Mouse (Mus musculus): Measurements from ENCODE around the gene Ptch1.

Gene Ptch1

DNA sequence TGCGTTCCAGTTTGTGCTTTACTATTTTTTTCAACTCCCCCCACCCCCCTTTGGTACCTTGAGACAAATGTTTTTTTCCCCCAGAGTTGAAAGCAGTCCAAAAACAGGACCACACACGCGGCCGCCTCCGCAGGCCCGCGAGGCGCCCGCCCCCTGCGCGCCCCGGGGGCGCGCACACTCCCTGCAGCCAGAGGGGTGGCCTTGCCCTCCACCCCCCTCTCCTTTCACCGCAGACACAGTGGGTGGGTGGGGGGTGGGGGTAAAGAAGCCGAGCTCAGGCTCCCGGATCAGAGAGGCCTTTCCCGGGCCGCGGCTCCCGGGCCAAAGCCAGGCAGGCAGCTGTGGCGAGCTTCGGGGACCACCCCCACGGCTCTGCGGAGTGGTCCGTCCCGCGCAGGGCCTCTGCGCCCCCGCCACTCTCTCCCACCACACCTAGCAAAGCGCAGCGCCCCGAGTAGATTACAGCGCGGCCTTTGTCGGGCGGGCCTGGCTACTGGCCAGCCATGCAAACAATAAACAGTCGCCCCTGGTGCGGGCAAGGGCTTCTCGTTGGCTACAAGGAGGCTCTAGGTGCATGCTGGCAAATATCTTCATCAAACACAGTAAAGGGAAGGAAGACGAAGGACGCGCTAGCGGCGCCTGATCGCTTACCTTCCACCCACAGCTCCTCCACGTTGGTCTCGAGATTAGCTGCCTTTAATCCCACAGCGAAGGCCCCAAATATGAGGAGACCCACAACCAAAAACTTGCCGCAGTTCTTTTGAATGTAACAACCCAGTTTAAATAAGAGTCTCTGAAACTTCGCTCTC is 10.2 kb downstream of the Ptch1 start:
- peak; percentile 57 to 58 for DNase-seq

DNA sequence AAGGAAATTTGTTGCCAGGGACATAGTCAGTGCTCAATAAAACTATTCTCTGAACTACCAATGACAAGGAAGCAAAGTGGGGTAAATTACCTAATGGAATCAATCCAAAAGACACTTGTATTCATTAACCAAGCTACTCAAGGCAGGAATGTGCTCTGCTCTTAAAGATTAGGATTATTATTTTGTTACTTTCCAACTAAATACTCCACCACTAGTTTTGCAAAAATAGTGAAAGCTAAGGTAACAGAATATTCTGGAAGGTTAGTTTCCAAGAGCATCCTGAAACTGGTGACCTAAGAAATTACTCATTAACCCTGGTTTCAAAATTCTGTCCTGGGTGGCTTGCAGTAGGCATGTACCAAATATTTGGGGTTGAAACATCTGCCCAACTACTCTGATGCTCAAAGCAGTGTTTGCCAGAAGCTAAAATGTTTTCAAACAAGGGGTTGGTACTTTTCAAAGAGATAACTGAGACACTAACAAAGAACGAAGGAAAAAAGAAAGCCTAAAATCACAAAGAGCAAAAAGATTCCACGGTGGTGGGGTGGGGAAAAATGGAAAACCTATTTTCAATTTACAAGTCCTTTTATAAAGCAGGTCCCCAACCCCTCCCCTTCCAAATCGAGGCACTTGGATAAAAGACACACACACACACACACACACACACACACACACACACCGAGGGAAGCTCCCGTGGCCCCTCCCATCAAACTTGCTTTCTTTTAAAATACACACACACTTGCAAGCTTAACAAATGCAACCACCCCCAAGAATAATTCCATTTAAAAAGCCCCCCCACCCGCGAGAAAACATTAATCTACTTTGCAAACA is 11.0 kb downstream of the Ptch1 start:
- peak in 1 of 2 experiments; percentile 46 for DNase-seq

DNA sequence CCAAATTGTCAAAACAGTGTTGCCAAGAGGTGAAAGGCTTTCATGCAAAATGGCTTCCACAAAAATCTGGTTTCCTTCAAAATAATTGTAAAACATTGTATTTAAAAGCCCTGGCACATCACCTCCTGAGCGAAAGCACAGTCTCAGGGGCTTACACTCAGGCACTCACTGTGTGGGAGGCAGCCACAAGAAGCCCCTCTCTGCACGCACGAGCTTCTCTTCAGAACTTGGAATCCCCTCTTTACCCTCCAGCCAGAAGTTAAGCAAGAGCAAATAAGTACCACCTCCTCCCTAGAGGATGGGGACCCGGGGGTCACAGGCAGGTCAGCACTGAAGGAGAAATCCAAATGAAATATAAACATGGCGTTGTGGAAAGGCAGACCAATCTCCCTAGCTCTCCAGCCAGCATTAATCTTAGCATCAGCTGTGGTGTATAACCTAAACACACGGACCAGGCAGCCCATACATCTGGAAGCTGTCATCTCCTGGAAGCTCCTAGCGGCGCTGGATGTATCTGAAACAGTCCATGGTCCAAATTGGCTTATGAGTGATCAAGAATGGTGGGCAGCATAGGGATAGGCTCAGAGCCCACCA is 15.0 kb downstream of the Ptch1 start:
- DNase-seq = no peak

DNA sequence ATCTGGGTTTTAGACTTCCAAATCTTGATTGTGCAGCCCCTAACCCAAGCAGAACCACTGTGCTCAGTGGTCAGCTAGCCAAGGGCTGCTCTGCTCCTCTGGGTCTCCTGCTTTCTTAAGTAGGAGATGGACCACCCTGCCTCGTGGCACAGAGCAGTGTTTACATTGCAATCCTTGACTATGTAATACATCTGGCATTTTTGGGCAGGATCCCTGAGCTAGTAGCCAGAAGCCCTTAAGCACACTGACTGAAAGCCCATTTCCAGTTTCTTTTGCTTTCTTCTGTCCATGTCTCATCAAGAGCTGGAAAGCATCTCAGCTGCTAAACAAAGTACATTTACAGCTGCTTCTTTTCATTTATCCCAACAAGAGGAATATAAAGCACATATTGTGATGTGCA is 17.0 kb downstream of the Ptch1 start:
- DNase-seq = no peak

DNA sequence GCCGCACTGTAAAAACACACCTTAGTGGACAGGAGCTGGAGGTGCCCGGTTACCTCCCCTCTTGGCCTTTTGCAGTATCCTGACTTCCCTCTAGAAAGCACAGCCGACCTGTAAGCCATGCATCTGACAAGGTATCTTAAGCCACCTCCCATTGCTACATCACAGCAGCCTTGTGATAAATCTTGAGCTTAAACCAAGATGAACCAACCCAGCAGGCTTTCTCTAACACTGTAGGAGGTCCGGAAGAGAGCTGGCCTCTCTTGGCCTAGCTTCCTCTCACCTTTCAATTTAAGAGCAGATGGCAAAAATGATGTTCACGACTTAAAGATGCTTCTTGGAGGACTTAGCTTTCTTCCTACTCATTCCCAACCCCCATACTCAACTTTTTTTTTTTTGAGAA is 17.5 kb downstream of the Ptch1 start:
- no peak for DNase-seq

DNA sequence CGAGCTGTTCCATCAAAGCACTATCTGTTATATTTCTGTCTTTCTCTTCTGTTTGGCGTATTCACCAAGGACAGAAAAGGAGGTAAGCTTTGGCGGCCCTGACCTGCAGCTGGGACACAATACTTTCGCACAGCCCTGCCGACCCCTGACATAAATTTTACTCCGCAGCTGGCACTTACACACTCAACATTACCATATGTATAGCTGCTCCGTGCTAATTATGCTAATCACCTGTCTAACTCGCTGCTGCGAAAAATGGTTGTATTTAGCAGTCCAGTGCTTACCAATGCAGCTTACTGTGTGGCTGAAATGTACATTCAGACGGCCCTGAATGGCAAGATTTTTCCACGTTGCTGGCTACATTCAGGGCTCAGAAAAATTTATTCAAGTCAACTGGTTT is 18.8 kb downstream of the Ptch1 start:
- no peak for DNase-seq

DNA sequence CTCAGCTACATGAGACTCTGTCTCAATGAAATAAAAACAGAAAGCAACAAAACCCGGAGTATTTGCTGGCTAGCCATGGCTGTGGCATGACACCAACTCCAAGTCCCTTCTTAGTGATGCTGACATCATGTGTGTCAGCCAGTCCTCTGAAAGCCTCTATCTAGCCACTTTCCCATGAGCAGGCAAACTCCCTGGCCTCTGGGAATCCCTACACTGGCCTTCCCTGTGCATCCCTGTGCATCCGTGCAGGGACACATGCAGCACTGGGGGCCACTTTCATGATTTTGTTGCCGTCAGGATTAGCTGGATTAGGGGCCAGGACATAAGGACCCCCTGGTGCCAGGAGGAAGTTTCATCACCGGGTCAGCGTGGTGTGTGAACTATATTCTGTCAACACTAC is 20.0 kb downstream of the Ptch1 start:
- no peak for DNase-seq

DNA sequence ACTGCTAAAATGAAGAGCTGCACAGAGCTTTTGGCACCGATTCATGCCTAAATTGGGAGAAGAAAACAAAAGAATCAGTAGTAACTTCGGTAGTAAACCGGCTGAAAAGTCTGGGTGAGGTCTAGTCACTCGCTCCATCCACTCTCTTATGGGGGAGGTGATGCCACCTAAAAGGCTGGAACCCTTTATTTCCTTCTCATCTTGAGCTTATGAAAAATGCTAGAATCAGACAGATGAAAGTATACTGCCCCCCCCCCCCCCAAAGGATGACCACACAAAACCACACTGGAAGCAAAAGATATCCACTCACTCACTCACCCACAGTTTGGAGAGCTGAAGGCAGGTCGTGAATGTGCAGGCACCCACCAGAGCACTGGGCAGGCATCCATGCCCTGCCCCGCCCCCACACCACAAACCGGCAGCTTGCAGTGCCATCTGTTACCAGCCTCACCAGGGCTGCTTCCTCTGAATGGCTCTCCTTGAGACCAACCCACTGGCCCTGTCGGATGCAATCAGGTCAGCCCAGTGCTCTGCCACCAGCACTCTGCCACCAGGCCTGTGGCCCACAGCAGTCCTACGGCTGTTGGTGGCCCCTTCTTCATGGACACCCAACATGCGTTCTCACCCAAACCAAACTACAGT is 21.0 kb downstream of the Ptch1 start:
- DNase-seq = no peak

DNA sequence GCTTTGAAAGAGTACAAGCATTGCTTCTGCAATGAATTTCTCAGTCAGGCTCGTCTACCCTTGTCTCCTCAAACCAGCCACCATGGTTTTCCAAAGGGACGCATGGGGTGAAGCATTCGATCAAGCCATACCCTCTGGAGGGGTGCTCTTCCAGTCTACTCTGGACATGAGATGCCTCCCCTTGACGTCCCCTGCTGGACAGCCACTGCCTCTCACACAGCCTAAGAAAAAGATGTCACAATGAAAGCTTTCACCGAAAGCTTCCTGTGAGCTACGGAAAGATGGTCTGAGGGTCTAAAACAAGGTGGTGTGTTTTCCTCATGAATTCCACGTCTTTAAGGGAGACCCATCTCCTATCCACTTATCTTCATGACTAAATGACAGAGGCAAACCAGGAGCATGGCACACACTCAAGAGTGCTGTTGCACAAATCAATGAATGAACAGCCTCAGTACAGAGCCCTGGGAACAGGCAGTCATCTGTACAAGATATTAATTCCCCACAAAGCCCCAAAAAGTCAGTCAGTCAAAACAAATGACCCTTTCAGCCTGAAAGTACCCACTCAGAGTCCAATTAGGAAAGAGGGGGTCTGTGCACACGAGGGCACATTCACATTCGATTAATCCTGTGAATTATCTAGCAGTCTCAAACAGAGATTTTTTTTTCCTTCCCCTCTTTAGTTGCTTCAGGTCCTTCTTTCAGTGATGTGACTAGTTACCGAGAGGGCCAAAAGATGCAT is 21.7 kb downstream of the Ptch1 start:
- no peak for DNase-seq

DNA sequence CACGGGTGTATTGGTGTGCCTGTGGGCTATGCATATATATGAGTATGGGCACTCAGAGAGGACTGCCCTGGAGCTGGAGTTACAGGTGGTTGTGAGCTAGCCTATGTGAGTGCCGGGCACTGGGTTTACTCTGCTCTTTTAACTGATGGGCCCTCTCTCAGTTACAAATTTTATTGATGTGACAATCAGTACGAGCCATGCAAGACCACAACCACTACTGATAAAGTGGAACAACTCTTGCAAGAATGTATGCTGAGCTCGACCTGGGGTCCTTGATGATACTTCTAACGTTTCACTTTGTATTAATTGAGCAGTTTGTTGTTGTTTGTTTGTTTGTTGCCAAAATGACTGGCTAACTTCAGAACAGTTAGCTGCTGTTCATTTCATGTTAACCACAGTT is 23.0 kb downstream of the Ptch1 start:
- DNase-seq = no peak

DNA sequence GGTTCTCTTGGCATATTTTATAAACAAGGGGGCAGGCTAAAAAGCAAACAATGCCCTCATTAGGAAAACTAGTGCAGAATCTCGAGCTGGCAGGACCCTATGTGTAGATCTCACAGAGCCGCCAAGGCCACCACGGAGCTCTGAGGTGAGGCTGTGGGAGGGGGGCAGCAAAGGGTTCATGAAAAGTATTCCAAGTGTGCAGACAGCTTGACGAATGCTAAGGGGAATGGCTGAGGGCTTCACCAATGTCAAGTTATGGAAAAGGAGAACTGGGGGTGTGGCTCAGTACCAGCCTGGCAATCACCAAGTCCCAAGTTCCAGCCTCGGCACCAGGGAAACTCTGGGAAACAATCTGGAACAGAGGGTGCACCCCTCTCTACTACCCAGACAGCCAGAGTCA is 24.2 kb downstream of the Ptch1 start:
- DNase-seq = no peak

DNA sequence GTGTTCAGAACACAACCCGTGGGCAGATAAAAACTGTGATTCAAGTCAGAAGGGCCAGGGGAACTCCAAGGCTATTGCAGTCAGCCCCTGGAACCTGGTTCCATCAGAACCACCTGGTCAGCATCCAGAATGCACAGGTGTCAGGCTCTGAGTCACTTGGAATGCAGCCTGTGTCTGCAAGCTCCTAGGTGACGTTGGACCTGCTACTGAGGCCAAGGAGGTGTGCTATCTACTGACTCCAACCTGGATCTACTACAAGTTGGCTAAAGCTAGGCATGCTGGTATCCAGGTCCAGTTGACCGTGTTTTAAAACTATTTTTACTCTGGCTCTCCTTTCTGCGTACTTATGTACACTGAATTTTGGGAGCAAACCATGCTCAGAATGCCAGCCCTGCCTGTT is 24.8 kb downstream of the Ptch1 start:
- DNase-seq = no peak

DNA sequence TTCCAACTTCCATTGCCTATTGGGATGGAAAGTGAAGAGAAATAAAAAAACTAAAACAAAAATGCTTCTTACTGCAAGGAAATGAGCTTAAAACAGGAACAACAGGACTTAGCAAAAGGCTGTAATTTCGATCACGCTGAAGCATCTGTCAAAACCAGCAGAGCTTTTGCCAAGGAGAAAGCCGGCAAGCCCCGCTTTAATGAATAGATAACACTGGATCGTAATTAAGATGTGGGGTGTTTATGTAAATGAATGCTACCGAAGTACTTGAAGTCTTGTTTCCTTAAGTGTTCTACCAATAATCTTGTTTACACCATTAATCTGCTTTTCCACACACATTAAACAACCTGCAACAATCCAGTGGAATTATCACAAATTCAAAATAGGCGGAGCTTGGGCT is 28.1 kb downstream of the Ptch1 start:
- no peak for DNase-seq

DNA sequence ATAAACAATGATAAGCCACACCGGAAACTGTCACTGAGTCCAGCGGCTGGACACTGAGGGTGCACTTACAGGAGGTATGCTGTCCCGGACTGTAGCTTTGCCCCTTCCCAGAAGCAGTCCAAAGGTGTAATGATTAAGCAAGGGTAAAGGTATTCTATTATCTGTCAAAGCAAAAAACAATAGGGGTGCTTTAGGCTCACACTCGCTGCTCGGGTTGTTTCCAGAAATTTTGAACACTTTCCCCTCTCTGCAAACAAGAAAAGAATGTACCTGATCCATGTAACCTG is 28.5 kb downstream of the Ptch1 start:
- no peak for DNase-seq

DNA sequence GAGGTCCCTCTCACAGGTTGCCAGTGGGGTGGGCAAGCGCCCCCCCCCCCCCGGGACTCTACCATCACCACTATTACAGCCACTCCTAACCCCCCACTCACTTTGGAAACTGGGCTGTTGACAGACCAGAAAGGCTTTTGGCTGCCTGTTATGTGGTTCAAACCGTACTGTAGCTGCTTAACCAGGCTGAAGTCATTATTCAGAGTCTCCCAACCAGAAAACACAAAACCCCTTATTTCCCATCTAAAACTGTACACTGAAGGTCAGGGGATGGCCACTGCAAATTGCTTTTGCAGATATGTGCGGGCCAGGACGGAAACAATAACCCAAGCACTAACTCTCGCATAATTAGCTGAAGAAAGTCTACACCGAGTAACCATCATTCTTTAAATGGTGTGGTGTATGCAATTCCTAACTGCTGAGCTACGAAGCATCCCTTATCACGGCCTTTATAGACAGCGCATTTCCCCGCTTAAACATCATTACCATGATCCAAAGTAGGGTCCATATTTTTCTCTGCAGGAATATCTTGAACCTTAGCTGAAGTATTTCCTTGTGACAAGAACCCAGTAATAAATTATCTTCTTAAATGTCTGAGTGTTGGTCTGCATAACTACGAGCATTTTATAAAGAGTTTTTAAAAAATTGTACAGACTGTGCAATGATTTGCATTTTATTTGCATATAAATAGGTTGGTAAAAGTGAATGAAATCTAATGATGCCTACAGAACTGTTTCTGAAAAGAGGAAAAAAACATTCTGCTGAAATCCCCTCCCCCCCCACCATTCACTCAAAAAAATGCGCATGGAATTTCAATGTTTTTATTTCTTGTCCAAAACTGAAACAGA is 29.1 kb downstream of the Ptch1 start:
- no peak for DNase-seq

DNA sequence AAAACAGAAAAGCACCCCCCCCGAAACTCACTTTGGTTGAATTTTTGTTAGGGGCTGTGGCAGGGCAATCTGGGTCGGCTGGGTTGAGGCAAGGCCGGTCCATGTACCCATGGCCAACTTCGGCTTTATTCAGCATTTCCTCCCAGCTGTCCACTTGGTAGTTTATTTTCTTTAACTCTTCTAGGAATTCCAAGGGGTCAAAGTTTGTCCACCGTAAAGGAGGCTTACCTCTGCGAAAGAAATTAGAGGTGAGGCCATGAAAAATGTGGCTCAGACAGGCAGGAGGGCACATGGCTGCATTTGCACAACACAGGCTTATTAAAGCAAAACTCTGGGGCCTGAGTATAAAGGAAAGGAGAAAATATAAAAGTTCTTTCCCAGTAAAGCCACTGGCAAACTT is 29.9 kb downstream of the Ptch1 start:
- DNase-seq = peak; percentile 21 to 54

DNA sequence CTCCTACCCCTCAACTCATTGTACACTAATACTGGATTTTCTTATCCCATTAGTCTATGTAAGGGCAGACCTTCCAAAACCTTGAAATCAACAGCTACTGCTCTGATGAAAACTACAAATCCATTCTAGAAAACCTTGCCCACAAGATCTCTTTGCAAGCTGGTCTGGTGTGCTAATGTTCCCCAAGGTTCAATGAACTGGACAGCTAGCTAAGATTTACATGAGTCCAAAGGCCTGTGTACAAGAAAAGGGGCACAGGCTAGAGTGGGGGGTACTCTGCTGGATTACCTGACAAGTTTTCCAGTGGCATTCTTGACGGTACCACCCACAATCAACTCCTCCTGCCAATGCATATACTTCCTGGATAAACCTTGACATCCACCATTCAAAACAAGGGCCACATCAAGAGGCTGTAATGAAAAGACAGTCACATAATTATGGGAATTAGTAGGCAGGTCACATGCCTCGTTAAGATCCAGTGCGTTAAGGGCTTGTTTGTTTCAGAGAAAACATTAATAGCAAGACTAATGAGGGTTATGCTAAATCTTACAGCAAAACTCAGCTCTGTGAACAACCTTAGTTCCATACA is 30.5 kb downstream of the Ptch1 start:
- no peak for DNase-seq

DNA sequence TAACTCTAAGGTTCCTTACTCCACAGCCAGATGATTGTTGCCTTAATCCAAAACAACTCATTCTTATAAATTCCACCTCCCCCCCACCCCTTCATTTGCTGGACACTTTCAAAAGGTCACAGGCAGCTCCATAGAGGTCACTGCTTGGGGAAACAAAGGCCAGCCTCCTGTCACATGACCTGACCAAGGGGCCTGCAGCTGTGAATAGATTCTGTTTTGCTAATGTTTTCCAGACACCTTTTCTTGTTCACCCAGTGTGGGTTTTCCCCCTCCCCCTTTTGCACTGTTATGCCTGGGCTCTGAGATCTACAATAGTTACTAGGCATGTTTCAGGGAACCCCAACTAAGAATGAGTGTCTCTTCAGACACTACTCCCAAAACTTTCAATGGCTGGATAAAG is 31.9 kb downstream of the Ptch1 start:
- DNase-seq = no peak

DNA sequence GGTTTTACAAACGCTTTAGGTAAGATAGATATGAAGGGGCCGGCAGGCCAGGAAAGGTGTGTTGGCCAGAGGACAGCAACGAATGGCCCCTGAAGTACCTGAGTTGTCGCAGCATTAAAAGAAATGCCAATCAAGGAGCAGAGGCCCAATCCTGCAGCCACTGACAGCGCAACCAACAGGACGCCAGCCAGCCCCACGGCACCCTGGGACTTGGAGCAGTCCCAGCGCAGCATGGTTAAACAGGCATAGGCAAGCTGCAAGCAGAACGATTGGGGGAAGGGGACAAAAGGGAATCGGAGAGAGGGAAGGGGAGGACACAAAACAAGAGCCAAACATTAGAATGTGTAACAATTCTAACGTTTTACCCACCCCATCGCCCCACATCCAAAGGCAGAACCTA is 32.8 kb downstream of the Ptch1 start:
- DNase-seq = no peak

DNA sequence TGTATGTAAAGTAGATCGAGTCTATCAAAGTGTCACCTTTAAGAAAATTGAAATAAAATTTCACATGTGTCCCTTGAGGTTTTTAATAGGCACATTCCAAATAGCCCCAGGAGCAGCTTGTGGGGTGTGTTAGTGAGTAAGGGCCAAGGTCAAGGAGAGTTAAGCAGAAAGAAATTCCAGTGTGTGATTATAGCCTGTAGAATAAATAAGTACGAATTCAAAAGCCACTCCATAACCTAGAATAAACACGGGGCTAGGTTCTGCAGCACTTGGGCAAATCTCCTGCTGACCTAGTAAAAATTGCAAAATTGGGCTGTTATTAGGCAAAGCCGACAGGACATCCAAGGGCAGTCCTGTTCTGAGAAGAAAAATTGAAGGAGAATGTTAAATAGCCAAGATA is 38.4 kb downstream of the Ptch1 start:
- DNase-seq = no peak

DNA sequence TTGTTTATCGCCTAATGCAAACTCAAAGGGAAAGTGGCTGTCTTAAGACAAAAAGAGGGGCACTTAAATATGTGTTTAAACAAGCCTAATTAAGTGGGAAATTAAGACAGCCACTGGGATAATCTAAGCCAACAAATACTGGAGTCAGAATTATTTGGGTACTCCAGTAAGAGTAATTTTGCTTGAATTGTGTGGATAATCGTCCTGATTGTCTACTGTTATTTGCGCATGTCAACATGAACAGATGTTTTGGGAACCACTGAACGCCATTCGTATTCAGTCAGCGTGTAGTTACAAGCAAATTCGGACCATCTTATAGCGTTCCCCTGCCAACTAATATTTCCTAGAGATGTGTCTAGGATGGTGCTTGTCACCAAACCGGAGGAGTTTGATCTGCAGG is 42.5 kb downstream of the Ptch1 start:
- no peak for DNase-seq

DNA sequence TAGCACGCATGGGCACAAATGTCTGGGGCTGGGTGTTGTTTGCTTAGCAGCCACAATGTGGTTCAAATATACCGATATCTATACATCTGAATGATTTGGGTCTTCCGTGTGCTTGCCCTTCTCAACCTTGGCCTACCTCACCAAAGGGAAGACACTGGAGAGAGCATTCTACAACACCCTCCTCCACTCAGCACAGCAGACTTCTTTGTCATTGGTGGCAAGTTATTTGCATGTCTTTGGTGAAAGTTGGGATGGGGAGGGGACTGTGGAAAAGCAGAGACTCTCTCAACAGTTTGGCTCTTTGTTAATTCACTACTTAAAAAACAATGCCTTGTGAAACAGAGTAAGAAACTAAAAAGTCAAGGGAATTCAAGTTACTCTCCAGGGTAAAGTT is 43.0 kb downstream of the Ptch1 start:
- DNase-seq = no peak

Data from kidney, adult 8-10 months (tissue).